Mouse (Mus musculus): ENCODE measurements around the gene Xcr1.
A peak's percentile ranks its signal among the peaks of the same experiment; 100 is the strongest.

DNA sequence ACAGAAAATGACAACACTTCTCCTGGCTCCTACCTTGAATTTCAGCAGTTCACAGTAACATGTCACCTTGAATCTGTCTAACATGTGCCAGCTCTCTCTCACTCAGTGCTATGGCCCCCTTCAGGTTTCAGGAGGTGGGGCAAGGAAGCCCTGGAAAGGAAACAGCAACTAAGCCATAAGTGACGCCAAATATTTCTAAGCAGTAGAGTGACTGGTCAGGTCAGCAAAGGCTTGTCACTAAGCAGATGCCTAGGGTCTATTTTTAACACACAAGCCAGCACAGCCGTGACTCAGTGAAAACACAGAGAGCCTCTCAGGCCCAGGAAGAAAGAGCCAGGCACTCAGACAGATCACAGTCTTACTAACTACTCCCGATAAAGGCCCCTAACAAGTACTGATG is 16.7 kb downstream of the Xcr1 start:
- TF ChIP-seq CTCF (IDR thresholded peaks at IDR 0.05; ENCODE audit: low read depth): peak; percentile 37
- TF ChIP-seq EP300 (IDR thresholded peaks at IDR 0.05; ENCODE audit: low read depth): no peak

Data from liver, embryonic 14.5 days (tissue).